Mouse (Mus musculus): Measurements from ENCODE around the gene Pibf1. TPM values are rescaled to one million over a fixed set of nuclear protein-coding genes. Genes with fewer than 3 reads are reported as not detected.

Pibf1 gene
- total and polyA plus RNA-seq, 3 experiments, result 1.8 to 7.2 (median 6.5) TPM

DNA sequence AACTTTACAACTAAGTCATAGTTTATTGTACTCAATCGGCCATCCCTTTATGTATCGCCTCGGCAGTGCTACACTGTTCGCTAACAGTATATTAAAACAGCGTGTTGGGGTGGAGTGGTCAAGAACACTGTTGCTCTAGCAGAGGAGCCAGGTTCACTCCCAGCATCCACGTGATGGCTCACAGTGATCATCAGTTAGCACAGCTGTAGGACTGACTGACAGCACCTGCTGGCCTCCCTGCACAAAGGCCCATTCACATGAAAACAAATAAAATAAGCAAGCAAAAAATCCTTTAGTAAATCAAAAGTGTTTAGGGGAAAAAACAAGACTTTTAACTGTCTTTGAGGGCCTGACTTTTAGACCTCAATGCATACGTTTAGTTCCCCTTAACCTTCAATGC, 10.3 kb upstream of the Pibf1 start:
- no peaks in the 10 kb centered on the region for H3K79me2 ChIP-seq (replicated peaks; ENCODE audit: control insufficient read depth, insufficient read depth, low read length)

GRCm38 (mm10) chr14:99099967-99100587, 853 bp downstream of the Pibf1 start:
- peaks cover 2% of the 10 kb centered on the region for H3K36me3 ChIP-seq (ENCODE audit: control insufficient read depth, insufficient read depth, low read length)
- H3K27ac ChIP-seq, result peak overlapping the region; percentile 73
- 4% methylated on average over 20 of the region's 20 CpGs for WGBS

More for the DNA sequence above, 10.3 kb upstream of the Pibf1 start:
- no peak for TF ChIP-seq CTCF (IDR thresholded peaks at IDR 0.05)
- no peak for TF ChIP-seq POLR2A (IDR thresholded peaks at IDR 0.05; ENCODE audit: insufficient read depth, low read depth, low read length)
- no peak for TF ChIP-seq EP300 (IDR thresholded peaks at IDR 0.05; ENCODE audit: insufficient read depth, low read depth, low read length)
- Histone ChIP-seq H3K9ac (ENCODE audit: low read depth, low read length) (no peak overlapping the region), H3K27me3 (ENCODE audit: control insufficient read depth, insufficient read depth, low read length) (no peaks in the 10 kb centered on the region), H3K4me1 (ENCODE audit: control insufficient read depth, insufficient read depth, low read length) (peaks cover 2% of the 10 kb centered on the region; the same call in 1 of the 2 replicates), H3K36me3 (ENCODE audit: control insufficient read depth, insufficient read depth, low read length) (peaks cover 5% of the 10 kb centered on the region), H3K27ac (no peak overlapping the region), H3K4me3 (no peak overlapping the region)
- intact Hi-C loops (cut with DNase I), result no loop called here
- DNase-seq, result no peak
- whole genome bisulfite sequencing, result 96% methylated on average over 7 of the region's 7 CpGs

DNA sequence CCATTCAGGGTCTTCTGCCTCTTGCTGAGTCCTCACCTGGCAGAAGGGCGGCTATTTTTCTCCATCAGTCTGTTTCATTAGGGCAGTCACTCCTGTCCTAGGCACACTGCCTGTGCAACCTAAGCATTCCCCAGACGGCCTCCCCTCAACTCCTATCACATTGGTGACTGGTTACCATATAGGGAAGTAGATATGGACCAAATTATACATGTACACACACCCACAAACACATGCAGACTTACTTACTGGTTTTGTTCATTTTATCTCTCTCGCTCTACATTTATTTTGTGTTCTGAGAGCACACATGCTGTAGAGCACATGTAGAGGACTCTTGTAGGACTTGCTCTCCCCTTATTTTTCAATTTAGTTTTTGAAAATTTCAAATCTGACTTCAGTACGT, 3.8 kb downstream of the Pibf1 start:
- H3K36me3 ChIP-seq (ENCODE audit: control insufficient read depth, insufficient read depth, low read length), result peaks cover 4% of the 10 kb centered on the region
- H3K9ac ChIP-seq (ENCODE audit: low read depth, low read length), result no peak overlapping the region
- no peak for TF ChIP-seq CTCF (IDR thresholded peaks at IDR 0.05)
- no peak for TF ChIP-seq POLR2A (IDR thresholded peaks at IDR 0.05; ENCODE audit: insufficient read depth, low read depth, low read length)
- no peak for TF ChIP-seq EP300 (IDR thresholded peaks at IDR 0.05; ENCODE audit: insufficient read depth, low read depth, low read length)
- intact Hi-C loops (cut with DNase I), result no loop called here
- WGBS, result 93% methylated on average over 4 of the region's 4 CpGs
- no peak overlapping the region for H3K4me3 ChIP-seq
- H3K4me1 ChIP-seq (ENCODE audit: control insufficient read depth, insufficient read depth, low read length), result no peaks in the 10 kb centered on the region
- no peak overlapping the region for H3K27ac ChIP-seq
- peaks cover 1% of the 10 kb centered on the region; the same call in 1 of the 2 replicates for H3K79me2 ChIP-seq (replicated peaks; ENCODE audit: control insufficient read depth, insufficient read depth, low read length)
- no peak for DNase-seq
- H3K27me3 ChIP-seq (ENCODE audit: control insufficient read depth, insufficient read depth, low read length), result no peaks in the 10 kb centered on the region

More at GRCm38 (mm10) chr14:99099967-99100587, 853 bp downstream of the Pibf1 start:
- Histone ChIP-seq H3K4me3 (peak overlapping the region; percentile 93), H3K9ac (ENCODE audit: low read depth, low read length) (peak overlapping the region; percentile 72), H3K79me2 (replicated peaks; ENCODE audit: control insufficient read depth, insufficient read depth, low read length) (peaks cover 1% of the 10 kb centered on the region; the same call in 1 of the 2 replicates), H3K4me1 (ENCODE audit: control insufficient read depth, insufficient read depth, low read length) (no peaks in the 10 kb centered on the region), H3K27me3 (ENCODE audit: control insufficient read depth, insufficient read depth, low read length) (no peaks in the 10 kb centered on the region)
- intact Hi-C loops (cut with DNase I), result loop anchor here (1.0 kb wide), 1 partner anchor 54 kb away; the partner anchor contains the start of genes Bora and Mzt1
- DNase-seq, result no peak
- TF ChIP-seq POLR2A (IDR thresholded peaks at IDR 0.05; ENCODE audit: insufficient read depth, low read depth, low read length), result no peak
- TF ChIP-seq CTCF (IDR thresholded peaks at IDR 0.05), result no peak
- no peak for TF ChIP-seq EP300 (IDR thresholded peaks at IDR 0.05; ENCODE audit: insufficient read depth, low read depth, low read length)

DNA sequence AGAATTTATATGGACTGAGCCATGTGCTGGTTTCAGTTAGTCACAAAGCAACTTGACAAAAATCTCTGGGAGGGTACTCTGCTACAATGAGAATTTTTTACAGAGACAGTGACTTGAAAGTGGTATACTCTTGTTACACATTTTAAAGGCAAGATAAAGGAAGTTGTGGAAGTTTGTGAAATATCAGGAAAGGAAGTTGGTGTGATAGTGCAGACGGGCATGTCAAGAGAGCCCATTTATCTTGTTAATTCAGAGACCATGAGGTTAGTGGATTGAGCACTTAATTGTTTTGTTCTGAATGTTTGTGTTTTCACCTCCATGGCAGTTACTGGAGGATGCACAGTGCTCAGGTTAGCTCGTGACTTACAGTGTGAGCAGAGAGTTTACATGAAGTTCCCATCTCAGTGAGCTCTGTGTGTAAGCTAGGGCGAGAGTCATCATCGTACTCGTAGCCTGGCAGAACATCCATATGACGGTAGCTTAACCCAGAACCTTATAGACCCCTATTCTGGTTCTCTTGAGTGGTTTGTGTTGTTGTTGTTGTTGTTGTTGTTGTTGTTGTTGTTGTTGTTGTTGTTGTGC, 5.4 kb downstream of the Pibf1 start:
- 76% methylated on average over 6 of the region's 6 CpGs for whole genome bisulfite sequencing
- peaks cover 4% of the 10 kb centered on the region for H3K36me3 ChIP-seq (ENCODE audit: control insufficient read depth, insufficient read depth, low read length)
- no peak overlapping the region for H3K27ac ChIP-seq
- no peak for TF ChIP-seq CTCF (IDR thresholded peaks at IDR 0.05)
- TF ChIP-seq EP300 (IDR thresholded peaks at IDR 0.05; ENCODE audit: insufficient read depth, low read depth, low read length), result no peak
- TF ChIP-seq POLR2A (IDR thresholded peaks at IDR 0.05; ENCODE audit: insufficient read depth, low read depth, low read length), result no peak
- H3K4me3 ChIP-seq, result no peak overlapping the region
- intact Hi-C loops (cut with DNase I), result no loop called here
- no peaks in the 10 kb centered on the region for H3K27me3 ChIP-seq (ENCODE audit: control insufficient read depth, insufficient read depth, low read length)
- H3K79me2 ChIP-seq (replicated peaks; ENCODE audit: control insufficient read depth, insufficient read depth, low read length), result no peaks in the 10 kb centered on the region
- no peaks in the 10 kb centered on the region for H3K4me1 ChIP-seq (ENCODE audit: control insufficient read depth, insufficient read depth, low read length)
- no peak for DNase-seq
- H3K9ac ChIP-seq (ENCODE audit: low read depth, low read length), result no peak overlapping the region

DNA sequence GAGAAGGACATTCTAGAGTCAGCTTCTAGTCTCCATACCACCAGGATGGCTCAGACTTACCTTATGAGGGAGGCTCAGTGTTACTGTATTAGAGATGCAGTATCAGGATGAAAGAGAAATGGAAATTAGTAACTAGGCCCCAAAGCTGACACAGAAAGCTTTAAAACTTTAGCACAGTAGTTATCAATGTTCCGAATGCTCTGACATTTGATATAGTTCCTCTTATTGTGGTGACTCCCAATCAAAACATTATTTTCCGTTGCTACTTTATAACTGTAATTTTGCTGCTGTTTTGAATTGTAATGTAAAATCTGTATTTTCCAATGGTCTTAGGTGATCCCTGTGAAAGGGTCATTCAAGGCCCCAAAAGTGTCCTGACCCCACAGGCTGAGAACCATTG, 7.4 kb downstream of the Pibf1 start:
- Histone ChIP-seq H3K27ac (no peak overlapping the region), H3K36me3 (ENCODE audit: control insufficient read depth, insufficient read depth, low read length) (peaks cover 4% of the 10 kb centered on the region), H3K4me3 (no peak overlapping the region), H3K9ac (ENCODE audit: low read depth, low read length) (no peak overlapping the region), H3K4me1 (ENCODE audit: control insufficient read depth, insufficient read depth, low read length) (no peaks in the 10 kb centered on the region), H3K27me3 (ENCODE audit: control insufficient read depth, insufficient read depth, low read length) (no peaks in the 10 kb centered on the region), H3K79me2 (replicated peaks; ENCODE audit: control insufficient read depth, insufficient read depth, low read length) (no peaks in the 10 kb centered on the region)
- no peak for TF ChIP-seq EP300 (IDR thresholded peaks at IDR 0.05; ENCODE audit: insufficient read depth, low read depth, low read length)
- intact Hi-C loops (cut with DNase I), result no loop called here
- WGBS, result 76% methylated on average over 2 of the region's 2 CpGs
- no peak for DNase-seq

GRCm38 (mm10) chr14:99107631-99108187, 8.5 kb downstream of the Pibf1 start:
- intact Hi-C loops (cut with DNase I), result no loop called here
- no peak for DNase-seq
- Histone ChIP-seq H3K36me3 (ENCODE audit: control insufficient read depth, insufficient read depth, low read length) (peaks cover 4% of the 10 kb centered on the region), H3K27me3 (ENCODE audit: control insufficient read depth, insufficient read depth, low read length) (no peaks in the 10 kb centered on the region), H3K27ac (no peak overlapping the region), H3K79me2 (replicated peaks; ENCODE audit: control insufficient read depth, insufficient read depth, low read length) (no peaks in the 10 kb centered on the region), H3K9ac (ENCODE audit: low read depth, low read length) (no peak overlapping the region), H3K4me3 (no peak overlapping the region), H3K4me1 (ENCODE audit: control insufficient read depth, insufficient read depth, low read length) (no peaks in the 10 kb centered on the region)
- TF ChIP-seq CTCF (IDR thresholded peaks at IDR 0.05), result no peak
- TF ChIP-seq POLR2A (IDR thresholded peaks at IDR 0.05; ENCODE audit: insufficient read depth, low read depth, low read length), result no peak
- no peak for TF ChIP-seq EP300 (IDR thresholded peaks at IDR 0.05; ENCODE audit: insufficient read depth, low read depth, low read length)
- 91% methylated on average over 2 of the region's 2 CpGs for WGBS

All from heart, adult 2 months (tissue).